Mouse (Mus musculus): ENCODE measurements around the gene Fxn. TPM values are rescaled to one million over a fixed set of nuclear protein-coding genes. Genes with fewer than 3 reads are reported as not detected.
A peak's percentile ranks its signal among the peaks of the same experiment; 100 is the strongest.

Fxn gene
- polyA plus RNA-seq (2016; fragmentation: Nextera tagmentation; extraction: Ambion mirVana): 59.6 and 61.2 TPM in 2 replicates

GRCm38 (mm10) chr19:24280601-24281228, at the start of gene Fxn:
Fxn (minus strand) TSS chr19:24280605.
- Histone ChIP-seq H3K27me3 (replicated peaks) (no peaks in the 10 kb centered on the region), H3K4me1 (replicated peaks) (peaks cover 6% of the 10 kb centered on the region), H3K27ac (ENCODE audit: poor library complexity, severe bottlenecking) (peak within 1 kb of the TSS; percentile 91), H3K9ac (peak within 1 kb of the TSS; percentile 85), H3K4me3 (peak within 1 kb of the TSS; percentile 73), H3K4me2 (peak within 1 kb of the TSS; percentile 83), H3K9me3 (replicated peaks) (no peaks in the 10 kb centered on the region), H3K36me3 (peaks cover 13% of the 10 kb centered on the region)
- WGBS: under 1% methylated on average over 14 of the region's 22 CpGs
- peak; percentile 90 for ATAC-seq (ENCODE audit: insufficient number of reproducible peaks, low FRiP score)

GRCm38 (mm10) chr19:24327921-24328320, 47.5 kb upstream of the Fxn start:
- no peak for ATAC-seq (ENCODE audit: insufficient number of reproducible peaks, low FRiP score)

GRCm38 (mm10) chr19:24326969-24327368, 46.6 kb upstream of the Fxn start:
- H3K4me3 ChIP-seq: no peak overlapping the region
- no peaks in the 10 kb centered on the region for H3K36me3 ChIP-seq
- H3K27me3 ChIP-seq (replicated peaks): no peaks in the 10 kb centered on the region
- H3K4me1 ChIP-seq (replicated peaks): peaks cover 20% of the 10 kb centered on the region
- ATAC-seq (ENCODE audit: insufficient number of reproducible peaks, low FRiP score): no peak
- WGBS: 40% methylated on average over 1 of the region's 1 CpGs
- no peak overlapping the region for H3K4me2 ChIP-seq
- H3K9me3 ChIP-seq (replicated peaks): no peaks in the 10 kb centered on the region
- no peak overlapping the region for H3K27ac ChIP-seq (ENCODE audit: poor library complexity, severe bottlenecking)
- no peak overlapping the region for H3K9ac ChIP-seq

More at GRCm38 (mm10) chr19:24327921-24328320, 47.5 kb upstream of the Fxn start:
- Histone ChIP-seq H3K4me3 (no peak overlapping the region), H3K4me1 (replicated peaks) (peaks cover 19% of the 10 kb centered on the region), H3K9me3 (replicated peaks) (no peaks in the 10 kb centered on the region), H3K27me3 (replicated peaks) (no peaks in the 10 kb centered on the region), H3K9ac (no peak overlapping the region), H3K4me2 (no peak overlapping the region), H3K27ac (ENCODE audit: poor library complexity, severe bottlenecking) (no peak overlapping the region), H3K36me3 (no peaks in the 10 kb centered on the region)
- WGBS: 53% methylated on average over 2 of the region's 2 CpGs

DNA sequence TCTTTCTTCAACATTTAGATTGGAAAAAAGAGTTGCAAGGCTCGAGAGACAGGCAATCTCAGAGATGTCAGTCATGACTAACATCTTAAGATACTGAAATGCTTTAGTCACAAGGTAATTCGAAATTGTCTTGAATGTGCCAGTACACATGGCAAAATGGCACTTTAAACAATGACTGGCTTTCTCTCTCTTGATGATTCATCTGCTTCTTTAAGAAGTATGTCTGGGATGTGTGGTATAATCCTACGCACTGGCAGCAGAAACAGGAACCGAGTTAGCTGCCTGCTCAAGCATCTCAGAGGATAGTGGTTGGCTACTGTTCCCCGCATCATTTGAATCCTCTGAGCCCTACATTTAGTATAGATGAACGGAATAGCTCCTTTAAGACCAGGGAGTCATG, 45.3 kb upstream of the Fxn start:
- ATAC-seq (ENCODE audit: insufficient number of reproducible peaks, low FRiP score): no peak
- H3K4me1 ChIP-seq (replicated peaks): peaks cover 31% of the 10 kb centered on the region
- H3K36me3 ChIP-seq: no peaks in the 10 kb centered on the region
- no peak overlapping the region for H3K9ac ChIP-seq
- 67% methylated on average over 6 of the region's 6 CpGs for WGBS
- no peak overlapping the region for H3K4me3 ChIP-seq
- no peaks in the 10 kb centered on the region for H3K9me3 ChIP-seq (replicated peaks)
- H3K27me3 ChIP-seq (replicated peaks): no peaks in the 10 kb centered on the region
- no peak overlapping the region for H3K4me2 ChIP-seq
- no peak overlapping the region for H3K27ac ChIP-seq (ENCODE audit: poor library complexity, severe bottlenecking)

- Histone ChIP-seq H3K27me3 (replicated peaks) (no peaks in the 10 kb centered on the region), H3K4me1 (replicated peaks) (peaks cover 34% of the 10 kb centered on the region), H3K9ac (no peak overlapping the region), H3K27ac (ENCODE audit: poor library complexity, severe bottlenecking) (peak overlapping the region; percentile 31; the same call in 1 of the 2 replicates), H3K36me3 (no peaks in the 10 kb centered on the region), H3K9me3 (replicated peaks) (no peaks in the 10 kb centered on the region), H3K4me3 (no peak overlapping the region), H3K4me2 (no peak overlapping the region)
- WGBS: 54% methylated on average over 10 of the region's 10 CpGs
- no peak for ATAC-seq (ENCODE audit: insufficient number of reproducible peaks, low FRiP score)
These were observed 43.6 kb upstream of the Fxn start for GRCm38 (mm10) chr19:24323841-24324613.

DNA sequence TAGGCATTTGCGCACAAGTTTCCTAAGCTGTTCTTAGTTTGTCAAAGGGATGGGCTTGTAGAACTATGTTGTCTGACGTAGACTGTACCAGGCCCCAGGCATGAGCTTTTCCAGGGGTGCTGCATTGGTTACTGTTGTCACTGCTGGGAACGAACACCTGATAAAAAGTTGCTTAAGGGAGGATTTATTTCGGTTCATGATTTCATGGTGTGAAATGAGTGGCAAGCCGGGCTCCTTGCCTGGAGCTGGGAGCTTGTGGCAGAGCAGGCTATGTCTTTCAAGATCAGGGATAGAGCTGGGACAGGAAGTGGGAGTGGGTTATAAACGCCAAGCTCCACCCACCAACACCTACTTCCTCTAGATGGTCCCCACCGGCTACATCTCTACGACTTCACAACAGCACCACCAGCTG, 41.5 kb upstream of the Fxn start:
- H3K9ac ChIP-seq: no peak overlapping the region
- no peak overlapping the region for H3K4me2 ChIP-seq
- no peaks in the 10 kb centered on the region for H3K27me3 ChIP-seq (replicated peaks)
- H3K9me3 ChIP-seq (replicated peaks): no peaks in the 10 kb centered on the region
- H3K27ac ChIP-seq (ENCODE audit: poor library complexity, severe bottlenecking): peak overlapping the region; percentile 15
- peaks cover 40% of the 10 kb centered on the region for H3K4me1 ChIP-seq (replicated peaks)
- WGBS: 67% methylated on average over 8 of the region's 8 CpGs
- no peak for ATAC-seq (ENCODE audit: insufficient number of reproducible peaks, low FRiP score)
- H3K36me3 ChIP-seq: no peaks in the 10 kb centered on the region
- H3K4me3 ChIP-seq: no peak overlapping the region

DNA sequence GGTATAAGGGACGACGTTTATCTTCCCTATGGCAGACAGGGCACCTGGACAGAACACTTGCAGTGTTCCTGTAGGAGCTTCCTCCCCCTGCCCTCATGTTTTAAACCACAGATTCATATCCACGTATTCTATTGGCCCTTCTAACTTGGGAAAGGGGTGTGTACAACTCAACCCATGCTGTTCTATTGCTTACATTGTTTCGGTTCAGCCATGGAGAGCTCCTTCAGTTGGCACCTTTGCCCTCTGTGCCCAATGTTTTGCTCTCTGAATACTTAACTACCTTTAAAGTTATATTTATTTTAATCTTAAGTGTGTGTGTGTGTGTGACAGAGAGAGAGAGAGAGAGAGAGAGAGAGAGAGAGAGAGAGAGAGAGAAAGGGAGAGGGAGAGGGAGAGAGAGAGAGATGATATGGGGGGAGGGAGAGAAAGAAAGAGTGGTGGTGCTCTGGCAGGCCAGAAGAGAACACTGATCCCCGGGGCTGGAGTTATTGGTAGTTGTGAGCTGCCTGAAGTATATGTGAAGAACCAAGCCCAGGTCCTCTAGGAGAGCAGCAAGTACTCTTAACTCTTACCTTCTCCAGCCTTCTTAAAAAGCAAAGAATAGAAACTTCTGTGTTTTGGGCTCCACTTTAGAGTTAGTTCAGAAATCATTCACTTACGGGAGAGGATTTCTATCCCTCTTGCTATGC, 41.0 kb upstream of the Fxn start:
- no peaks in the 10 kb centered on the region for H3K27me3 ChIP-seq (replicated peaks)
- no peak overlapping the region for H3K4me2 ChIP-seq
- H3K27ac ChIP-seq (ENCODE audit: poor library complexity, severe bottlenecking): peak overlapping the region; percentile 33
- H3K4me1 ChIP-seq (replicated peaks): peaks cover 41% of the 10 kb centered on the region
- no peak overlapping the region for H3K9ac ChIP-seq
- H3K36me3 ChIP-seq: no peaks in the 10 kb centered on the region
- no peaks in the 10 kb centered on the region for H3K9me3 ChIP-seq (replicated peaks)
- ATAC-seq (ENCODE audit: insufficient number of reproducible peaks, low FRiP score): no peak
- H3K4me3 ChIP-seq: no peak overlapping the region
- 81% methylated on average over 6 of the region's 6 CpGs for WGBS

- no peak for ATAC-seq (ENCODE audit: insufficient number of reproducible peaks, low FRiP score)
- Histone ChIP-seq H3K27ac (ENCODE audit: poor library complexity, severe bottlenecking) (no peak overlapping the region), H3K36me3 (no peaks in the 10 kb centered on the region), H3K9ac (no peak overlapping the region), H3K4me2 (no peak overlapping the region), H3K9me3 (replicated peaks) (no peaks in the 10 kb centered on the region), H3K27me3 (replicated peaks) (no peaks in the 10 kb centered on the region), H3K4me1 (replicated peaks) (peaks cover 43% of the 10 kb centered on the region), H3K4me3 (no peak overlapping the region)
- 78% methylated on average over 10 of the region's 10 CpGs for WGBS
These were observed 37.8 kb upstream of the Fxn start for GRCm38 (mm10) chr19:24318172-24318571.

- WGBS: 89% methylated on average over 2 of the region's 2 CpGs
- Histone ChIP-seq H3K9ac (no peak overlapping the region), H3K4me2 (no peak overlapping the region), H3K9me3 (replicated peaks) (no peaks in the 10 kb centered on the region), H3K27ac (ENCODE audit: poor library complexity, severe bottlenecking) (no peak overlapping the region), H3K4me3 (no peak overlapping the region), H3K36me3 (no peaks in the 10 kb centered on the region), H3K4me1 (replicated peaks) (peaks cover 43% of the 10 kb centered on the region), H3K27me3 (replicated peaks) (no peaks in the 10 kb centered on the region)
- ATAC-seq (ENCODE audit: insufficient number of reproducible peaks, low FRiP score): no peak
These were observed 37.3 kb upstream of the Fxn start for GRCm38 (mm10) chr19:24317731-24318130.

- no peaks in the 10 kb centered on the region for H3K27me3 ChIP-seq (replicated peaks)
- no peaks in the 10 kb centered on the region for H3K36me3 ChIP-seq
- no peaks in the 10 kb centered on the region for H3K9me3 ChIP-seq (replicated peaks)
- 64% methylated on average over 15 of the region's 15 CpGs for WGBS
- no peak for ATAC-seq (ENCODE audit: insufficient number of reproducible peaks, low FRiP score)
- H3K27ac ChIP-seq (ENCODE audit: poor library complexity, severe bottlenecking): no peak overlapping the region
- no peak overlapping the region for H3K9ac ChIP-seq
- no peak overlapping the region for H3K4me3 ChIP-seq
- peaks cover 43% of the 10 kb centered on the region for H3K4me1 ChIP-seq (replicated peaks)
- H3K4me2 ChIP-seq: no peak overlapping the region
These were observed 36.7 kb upstream of the Fxn start for GRCm38 (mm10) chr19:24317038-24317591.
